Mouse (Mus musculus): Measurements from ENCODE around the gene Ctdspl. TPM values are rescaled to one million over a fixed set of nuclear protein-coding genes. Genes with fewer than 3 reads are reported as not detected.

The Ctdspl gene
- polyA plus RNA-seq, 1 experiment from 2014 or later, result 8.1 TPM

DNA sequence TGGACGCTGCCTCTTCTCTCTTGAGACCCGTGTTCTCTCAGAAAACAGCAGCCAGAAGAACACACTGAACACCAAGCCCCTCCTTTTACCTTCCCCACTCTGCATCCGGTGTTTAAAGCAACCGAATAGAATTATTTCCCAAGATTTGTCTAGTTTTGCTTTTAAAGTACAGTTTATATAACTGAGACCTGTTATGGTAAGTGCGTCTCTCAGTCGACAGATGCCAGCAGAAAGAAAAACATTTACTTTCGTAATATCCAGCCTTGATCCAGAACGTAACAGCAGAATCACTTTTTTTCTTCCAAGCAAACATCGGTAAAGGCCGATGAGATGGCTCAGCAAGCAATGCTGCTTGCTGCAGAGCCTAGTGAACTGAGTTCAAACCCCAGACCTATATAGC, 81.0 kb downstream of the Ctdspl start:
- Histone ChIP-seq H3K4me1 (ENCODE audit: control insufficient read depth, insufficient read depth, low read length) (peaks cover 28% of the 10 kb centered on the region), H3K27me3 (ENCODE audit: control insufficient read depth, insufficient read depth, low read length) (no peaks in the 10 kb centered on the region), H3K27ac (ENCODE audit: low read length) (no peak overlapping the region)

DNA sequence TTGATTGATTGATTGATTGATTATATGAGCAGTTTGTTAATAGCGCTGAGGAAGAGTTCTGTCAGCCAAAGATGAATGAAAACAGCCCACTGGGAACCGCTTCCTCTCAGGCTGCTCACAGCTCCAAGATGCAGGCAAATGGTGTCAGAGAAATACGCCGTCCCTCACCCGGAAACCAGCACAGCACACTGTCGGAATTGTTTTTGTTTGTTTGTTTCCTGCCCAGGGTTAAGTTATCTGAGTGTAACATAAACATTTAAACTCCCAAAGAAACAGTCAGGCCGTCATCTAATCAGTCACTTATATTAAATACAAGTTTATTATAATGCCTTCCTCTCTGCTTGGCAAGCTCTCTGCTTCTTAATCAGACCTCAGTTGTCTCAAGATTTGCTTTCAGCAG, 82.6 kb downstream of the Ctdspl start:
- Histone ChIP-seq H3K4me3 (ENCODE audit: low read length) (no peak overlapping the region), H3K9ac (ENCODE audit: low read length) (0 out of 2 replicates have a peak overlapping the region, but pooled peaks have one; percentile 13), H3K27me3 (ENCODE audit: control insufficient read depth, insufficient read depth, low read length) (no peaks in the 10 kb centered on the region), H3K36me3 (ENCODE audit: control insufficient read depth, insufficient read depth) (peaks cover 4% of the 10 kb centered on the region; the same call in 1 of the 2 replicates), H3K27ac (ENCODE audit: low read length) (peak overlapping the region; percentile 34; the same call in 1 of the 2 replicates), H3K4me1 (ENCODE audit: control insufficient read depth, insufficient read depth, low read length) (peaks cover 18% of the 10 kb centered on the region), H3K9me3 (replicated peaks; ENCODE audit: control insufficient read depth, low read length) (no peaks in the 10 kb centered on the region), H3K4me2 (ENCODE audit: low read depth, low read length) (no peak overlapping the region)
- ATAC-seq (replicated peaks; ENCODE audit: extremely low read depth, insufficient read depth, low FRiP score), result 0 out of 2 replicates have a peak, but pooled peaks have one; percentile 14
- 64% methylated on average over 7 of the region's 7 CpGs for WGBS

More for the DNA sequence above, 81.0 kb downstream of the Ctdspl start:
- H3K4me3 ChIP-seq (ENCODE audit: low read length), result no peak overlapping the region
- H3K36me3 ChIP-seq (ENCODE audit: control insufficient read depth, insufficient read depth), result no peaks in the 10 kb centered on the region
- ATAC-seq (replicated peaks; ENCODE audit: extremely low read depth, insufficient read depth, low FRiP score), result no peak
- no peak overlapping the region for H3K4me2 ChIP-seq (ENCODE audit: low read depth, low read length)
- no peak overlapping the region for H3K9ac ChIP-seq (ENCODE audit: low read length)
- H3K9me3 ChIP-seq (replicated peaks; ENCODE audit: control insufficient read depth, low read length), result no peaks in the 10 kb centered on the region
- WGBS, result 79% methylated on average over 10 of the region's 10 CpGs

DNA sequence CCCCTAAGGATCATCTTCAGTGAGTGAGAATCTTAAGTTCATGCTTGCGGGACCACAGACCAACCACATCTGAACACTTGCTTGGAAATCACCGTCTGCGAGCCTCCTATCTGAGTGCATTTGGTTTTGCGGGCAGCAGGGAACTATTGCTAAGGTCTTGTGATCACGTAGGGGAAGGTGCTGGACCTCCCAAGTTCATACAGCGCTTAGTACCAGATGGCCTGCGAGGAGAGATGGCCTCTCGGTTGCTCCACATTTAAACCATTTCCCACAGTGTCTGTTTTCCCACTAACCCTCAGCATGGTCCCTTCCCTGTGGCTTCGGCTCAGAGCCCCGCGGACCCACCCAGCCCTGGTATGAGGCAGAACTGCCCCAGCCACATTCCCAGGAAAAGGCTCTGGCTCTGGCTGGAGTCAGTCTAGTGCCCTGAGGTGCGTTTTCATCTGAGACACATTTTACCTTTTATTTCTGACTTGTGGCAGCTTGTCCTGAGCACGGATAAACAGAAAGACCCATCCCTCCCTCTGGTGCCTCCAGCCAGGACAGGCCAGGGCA, 84.0 kb downstream of the Ctdspl start:
- H3K36me3 ChIP-seq (ENCODE audit: control insufficient read depth, insufficient read depth), result peaks cover 9% of the 10 kb centered on the region
- no peak overlapping the region for H3K9ac ChIP-seq (ENCODE audit: low read length)
- peaks cover 9% of the 10 kb centered on the region; the same call in 1 of the 2 replicates for H3K4me1 ChIP-seq (ENCODE audit: control insufficient read depth, insufficient read depth, low read length)
- H3K27ac ChIP-seq (ENCODE audit: low read length), result no peak overlapping the region
- H3K4me3 ChIP-seq (ENCODE audit: low read length), result no peak overlapping the region
- H3K9me3 ChIP-seq (replicated peaks; ENCODE audit: control insufficient read depth, low read length), result no peaks in the 10 kb centered on the region
- no peak for ATAC-seq (replicated peaks; ENCODE audit: extremely low read depth, insufficient read depth, low FRiP score)
- 82% methylated on average over 13 of the region's 13 CpGs for WGBS
- H3K4me2 ChIP-seq (ENCODE audit: low read depth, low read length), result no peak overlapping the region
- H3K27me3 ChIP-seq (ENCODE audit: control insufficient read depth, insufficient read depth, low read length), result no peaks in the 10 kb centered on the region

DNA sequence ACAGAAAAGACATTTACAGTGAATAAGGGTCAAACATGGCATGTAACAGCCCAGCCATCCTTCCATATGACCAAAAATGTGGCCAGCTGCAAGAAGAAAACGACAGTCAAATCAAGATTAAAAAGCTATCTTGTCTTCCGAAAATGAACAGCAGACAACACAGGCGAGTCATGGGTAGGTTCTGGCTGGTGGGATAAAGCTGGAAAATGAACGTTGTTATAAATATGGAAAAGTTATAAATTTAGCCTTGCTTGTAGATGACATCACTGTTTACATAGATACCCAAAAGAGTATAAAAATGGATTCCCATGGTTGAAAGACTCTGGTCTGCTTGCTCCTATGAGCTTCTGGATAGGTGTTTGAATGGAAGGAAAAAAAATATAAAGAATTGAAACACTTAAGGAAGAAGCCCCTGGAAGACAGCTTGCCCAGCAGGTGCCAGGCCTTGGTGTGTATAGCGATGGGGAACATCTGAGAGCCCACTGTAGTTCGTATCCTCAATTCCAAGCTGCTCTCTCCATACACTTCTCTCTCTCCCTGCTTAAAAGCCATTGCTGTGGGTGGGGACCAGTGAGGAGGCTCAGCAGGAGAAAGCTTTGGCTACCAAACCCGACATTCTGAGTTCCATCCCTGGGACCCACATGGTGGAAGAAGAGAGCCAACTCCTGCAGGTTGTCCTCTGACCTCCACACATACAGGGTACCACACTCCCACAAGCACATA, 90.7 kb downstream of the Ctdspl start:
- ATAC-seq (replicated peaks; ENCODE audit: extremely low read depth, insufficient read depth, low FRiP score), result no peak
- Histone ChIP-seq H3K4me1 (ENCODE audit: control insufficient read depth, insufficient read depth, low read length) (no peaks in the 10 kb centered on the region), H3K27me3 (ENCODE audit: control insufficient read depth, insufficient read depth, low read length) (no peaks in the 10 kb centered on the region), H3K27ac (ENCODE audit: low read length) (no peak overlapping the region), H3K36me3 (ENCODE audit: control insufficient read depth, insufficient read depth) (peaks cover 15% of the 10 kb centered on the region), H3K4me3 (ENCODE audit: low read length) (no peak overlapping the region), H3K9ac (ENCODE audit: low read length) (no peak overlapping the region), H3K4me2 (ENCODE audit: low read depth, low read length) (no peak overlapping the region), H3K9me3 (replicated peaks; ENCODE audit: control insufficient read depth, low read length) (no peaks in the 10 kb centered on the region)
- WGBS, result 79% methylated on average over 7 of the region's 7 CpGs

DNA sequence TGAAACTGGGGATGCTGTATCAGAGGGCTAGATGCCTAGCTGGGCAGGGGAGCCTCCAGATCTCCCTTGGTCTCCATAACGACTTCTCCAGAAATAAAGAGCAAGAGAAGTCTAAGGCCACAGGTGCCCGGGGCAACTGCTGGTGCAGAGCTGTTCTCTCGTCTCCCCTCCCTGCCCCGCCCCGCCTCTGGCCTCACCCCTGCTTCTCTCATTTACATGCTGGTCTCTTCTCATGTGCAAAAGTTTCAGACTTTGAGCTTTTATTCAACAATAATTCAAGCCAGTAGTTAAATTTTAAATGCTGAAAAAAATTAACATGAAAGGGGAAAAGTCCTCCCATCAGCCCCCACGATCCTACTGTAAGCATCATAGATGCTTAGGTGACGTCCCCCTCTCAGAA, 95.5 kb downstream of the Ctdspl start:
- Histone ChIP-seq H3K36me3 (ENCODE audit: control insufficient read depth, insufficient read depth) (0 out of 2 replicates have a peak, but pooled peaks cover 6% of the 10 kb centered on the region), H3K4me1 (ENCODE audit: control insufficient read depth, insufficient read depth, low read length) (no peaks in the 10 kb centered on the region), H3K27me3 (ENCODE audit: control insufficient read depth, insufficient read depth, low read length) (no peaks in the 10 kb centered on the region), H3K9ac (ENCODE audit: low read length) (no peak overlapping the region), H3K4me2 (ENCODE audit: low read depth, low read length) (no peak overlapping the region), H3K27ac (ENCODE audit: low read length) (no peak overlapping the region), H3K4me3 (ENCODE audit: low read length) (no peak overlapping the region), H3K9me3 (replicated peaks; ENCODE audit: control insufficient read depth, low read length) (no peaks in the 10 kb centered on the region)
- no peak for ATAC-seq (replicated peaks; ENCODE audit: extremely low read depth, insufficient read depth, low FRiP score)
- 83% methylated on average over 7 of the region's 7 CpGs for WGBS

DNA sequence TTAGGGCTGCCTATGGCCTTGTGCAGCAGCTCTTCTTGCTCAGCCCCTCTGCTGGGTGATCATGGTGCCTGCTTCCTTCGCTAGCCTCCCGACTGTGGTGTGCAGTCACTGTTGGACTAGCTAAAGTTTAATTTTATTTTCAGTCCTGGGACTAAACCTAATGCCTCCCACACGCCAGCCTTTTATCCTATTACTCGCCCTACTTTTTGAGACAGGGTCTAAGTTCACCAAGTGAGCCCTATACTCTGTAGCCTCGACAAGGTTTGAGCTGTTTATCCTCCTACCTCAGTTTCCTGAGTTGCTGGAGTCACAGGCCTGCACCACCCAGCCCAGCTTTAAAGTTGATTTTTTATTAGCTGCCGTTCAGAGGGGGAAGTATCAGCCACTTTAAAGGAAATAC, 99.0 kb downstream of the Ctdspl start:
- Histone ChIP-seq H3K4me3 (ENCODE audit: low read length) (no peak overlapping the region), H3K4me2 (ENCODE audit: low read depth, low read length) (no peak overlapping the region), H3K9me3 (replicated peaks; ENCODE audit: control insufficient read depth, low read length) (no peaks in the 10 kb centered on the region), H3K27ac (ENCODE audit: low read length) (no peak overlapping the region), H3K36me3 (ENCODE audit: control insufficient read depth, insufficient read depth) (peaks cover 4% of the 10 kb centered on the region), H3K9ac (ENCODE audit: low read length) (no peak overlapping the region), H3K4me1 (ENCODE audit: control insufficient read depth, insufficient read depth, low read length) (no peaks in the 10 kb centered on the region), H3K27me3 (ENCODE audit: control insufficient read depth, insufficient read depth, low read length) (no peaks in the 10 kb centered on the region)
- no peak for ATAC-seq (replicated peaks; ENCODE audit: extremely low read depth, insufficient read depth, low FRiP score)
- 77% methylated on average over 6 of the region's 6 CpGs for WGBS

DNA sequence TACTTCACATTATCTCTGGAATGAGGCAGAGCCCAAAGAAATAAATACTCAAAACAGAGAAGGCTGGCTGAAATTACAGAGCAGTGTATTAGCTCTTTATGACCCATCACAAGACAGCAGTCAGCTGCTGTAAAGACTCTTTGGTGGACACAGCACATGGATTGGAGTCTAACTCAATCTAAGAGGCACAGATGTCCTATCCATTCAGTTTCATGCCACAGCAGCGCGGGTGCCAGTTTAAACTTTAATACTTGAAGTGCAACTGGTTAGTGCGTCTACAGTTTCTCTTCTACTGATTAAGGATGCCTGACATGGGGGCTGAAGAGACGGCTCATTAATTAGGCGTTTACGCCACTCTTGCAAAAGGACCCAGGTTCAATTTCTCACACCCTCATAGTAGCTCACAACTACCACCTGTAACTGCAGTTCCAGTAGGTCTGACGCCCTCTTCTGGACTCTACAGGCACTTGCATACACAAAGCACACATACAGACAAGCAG, 99.6 kb downstream of the Ctdspl start:
- ATAC-seq (replicated peaks; ENCODE audit: extremely low read depth, insufficient read depth, low FRiP score), result no peak
- Histone ChIP-seq H3K9ac (ENCODE audit: low read length) (no peak overlapping the region), H3K4me3 (ENCODE audit: low read length) (no peak overlapping the region), H3K27me3 (ENCODE audit: control insufficient read depth, insufficient read depth, low read length) (no peaks in the 10 kb centered on the region), H3K4me2 (ENCODE audit: low read depth, low read length) (no peak overlapping the region), H3K4me1 (ENCODE audit: control insufficient read depth, insufficient read depth, low read length) (no peaks in the 10 kb centered on the region), H3K36me3 (ENCODE audit: control insufficient read depth, insufficient read depth) (peaks cover 10% of the 10 kb centered on the region), H3K27ac (ENCODE audit: low read length) (no peak overlapping the region), H3K9me3 (replicated peaks; ENCODE audit: control insufficient read depth, low read length) (no peaks in the 10 kb centered on the region)
- WGBS, result 90% methylated on average over 7 of the region's 7 CpGs

DNA sequence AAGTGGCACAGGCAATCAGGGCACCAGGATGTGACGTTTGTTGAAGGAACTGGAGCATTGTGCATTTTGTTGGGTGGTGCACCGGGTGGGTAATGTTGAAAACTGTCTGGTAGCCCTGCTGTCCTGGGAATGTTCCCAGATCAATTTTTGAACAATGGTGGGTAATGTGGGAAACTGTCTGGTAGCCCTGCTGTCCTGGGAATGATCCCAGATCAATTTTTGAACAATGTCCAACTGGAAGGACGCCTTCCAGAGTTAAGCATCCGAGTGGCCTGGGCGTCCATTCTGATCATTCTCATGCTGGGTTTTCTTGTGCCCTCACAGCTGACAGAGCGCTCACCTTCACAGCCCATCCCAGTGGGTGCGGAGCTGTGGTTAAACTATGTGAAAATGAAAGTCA, 101.1 kb downstream of the Ctdspl start:
- Histone ChIP-seq H3K4me2 (ENCODE audit: low read depth, low read length) (no peak overlapping the region), H3K9ac (ENCODE audit: low read length) (no peak overlapping the region), H3K4me1 (ENCODE audit: control insufficient read depth, insufficient read depth, low read length) (peaks cover 5% of the 10 kb centered on the region; the same call in 1 of the 2 replicates), H3K4me3 (ENCODE audit: low read length) (no peak overlapping the region), H3K27me3 (ENCODE audit: control insufficient read depth, insufficient read depth, low read length) (no peaks in the 10 kb centered on the region), H3K9me3 (replicated peaks; ENCODE audit: control insufficient read depth, low read length) (no peaks in the 10 kb centered on the region), H3K36me3 (ENCODE audit: control insufficient read depth, insufficient read depth) (peaks cover 10% of the 10 kb centered on the region), H3K27ac (ENCODE audit: low read length) (no peak overlapping the region)
- 88% methylated on average over 7 of the region's 7 CpGs for WGBS
- no peak for ATAC-seq (replicated peaks; ENCODE audit: extremely low read depth, insufficient read depth, low FRiP score)
